Mouse (Mus musculus) embryonic facial prominence, embryonic 14.5 days (tissue): ENCODE measurements around the gene Usb1. TPM values are rescaled to one million over a fixed set of nuclear protein-coding genes. Genes with fewer than 3 reads are reported as not detected.
"Not testable (repeated sequence)": the region's sequence is repeated elsewhere in the genome, so short reads cannot be mapped to it uniquely, and the experiment has no call there.

ENCODE experiments used
- ATAC-seq: fragments of 200-750 bp; cut with Nextera tagmentation; 2 replicates; pipeline ENCODE4 v1.8.0; 2017; ENCODE audit warnings: low read depth, moderate number of reproducible peaks, moderate TSS enrichment
- DNase-seq: peaks from one replicate; pipeline ENCODE4 v3.0.0-alpha.2; 2015; ENCODE audit warnings: low spot score
- H3K27ac ChIP-seq: fragments of 300-500 bp; sonication (generic); replicated peaks from 2 replicates; pipeline ENCODE4 v1.5.1; 2014; ENCODE audit warnings: low read depth, mild to moderate bottlenecking, low read length, moderate library complexity
- H3K27me3 ChIP-seq: fragments of 300-500 bp; sonication (generic); replicated peaks from 2 replicates; pipeline ENCODE4 v1.6.1; 2014; ENCODE audit warnings: low read length; ENCODE audit not compliant: control insufficient read depth, insufficient read depth
- H3K36me3 ChIP-seq: fragments of 300-500 bp; sonication (generic); 2 replicates; pipeline ENCODE4 v1.6.1; 2014; ENCODE audit warnings: low read length, mixed read lengths; ENCODE audit not compliant: control insufficient read depth, insufficient read depth
- H3K4me1 ChIP-seq: fragments of 300-500 bp; sonication (generic); 2 replicates; pipeline ENCODE4 v1.6.1; 2014; ENCODE audit warnings: antibody characterized with exemption, low read length; ENCODE audit not compliant: control insufficient read depth, insufficient read depth
- H3K4me2 ChIP-seq: fragments of 300-500 bp; sonication (generic); 2 replicates; pipeline ENCODE4 v1.6.1; 2014; ENCODE audit warnings: low read depth, mild to moderate bottlenecking, low read length, moderate library complexity, mixed read lengths
- H3K4me3 ChIP-seq: fragments of 300-500 bp; sonication (generic); 2 replicates; pipeline ENCODE4 v1.5.1; 2014; ENCODE audit warnings: low read depth, mild to moderate bottlenecking, low read length
- H3K9ac ChIP-seq: fragments of 300-500 bp; sonication (generic); 2 replicates; pipeline ENCODE4 v1.6.1; 2014; ENCODE audit warnings: low read depth, mild to moderate bottlenecking, low read length, moderate library complexity, mixed read lengths
- H3K9me3 ChIP-seq: fragments of 300-500 bp; sonication (generic); 2 replicates; pipeline ENCODE4 v1.6.1; 2016; ENCODE audit warnings: low read length; ENCODE audit not compliant: control insufficient read depth
- WGBS: fragments of 180-500 bp; shearing (Covaris S2); extraction: QIAGEN DNeasy Blood & Tissue Kit; methylation state at CpG from one replicate; pipeline ENCODE4 v1.1.7; 2014; 5-methylcytosine and 5-hydroxymethylcytosine counted together
- polyA plus RNA-seq: library from polyadenylated mRNA; unstranded; fragments of >200 nt; fragmentation: Nextera tagmentation; extraction: Ambion mirVana; gene quantifications from 2 replicates; pipeline ENCODE4 v1.2.1, GENCODE M21; 2014

Usb1 gene
- polyA plus RNA-seq, 1 experiment from 2014 or later: 36.3 TPM

- ATAC-seq: no peak
- WGBS: 56% methylated on average over 7 of the region's 7 CpGs
- Histone ChIP-seq H3K36me3 (no peaks in the 10 kb centered on the region), H3K9me3 (no peaks in the 10 kb centered on the region), H3K4me3 (no peak overlapping the region), H3K27me3 (no peaks in the 10 kb centered on the region), H3K27ac (no peak overlapping the region), H3K4me1 (0 out of 2 replicates have a peak, but pooled peaks cover 5% of the 10 kb centered on the region), H3K9ac (no peak overlapping the region), H3K4me2 (no peak overlapping the region)
- DNase-seq: no peak
Observed at GRCm38 (mm10) chr8:95375374-95375930, 43.4 kb downstream of the Usb1 start.

GRCm38 (mm10) chr8:95376309-95376999, 44.4 kb downstream of the Usb1 start:
- H3K9me3 ChIP-seq: no peaks in the 10 kb centered on the region
- H3K9ac ChIP-seq: no peak overlapping the region
- H3K4me2 ChIP-seq: no peak overlapping the region
- 72% methylated on average over 11 of the region's 12 CpGs for whole genome bisulfite sequencing
- ATAC-seq (peak; percentile 44), DNase-seq (peak; percentile 25)
- H3K4me1 ChIP-seq: 0 out of 2 replicates have a peak, but pooled peaks cover 5% of the 10 kb centered on the region
- no peaks in the 10 kb centered on the region for H3K36me3 ChIP-seq
- no peaks in the 10 kb centered on the region for H3K27me3 ChIP-seq
- 0 out of 2 replicates have a peak overlapping the region, but pooled peaks have one; percentile 11 for H3K27ac ChIP-seq
- no peak overlapping the region for H3K4me3 ChIP-seq

DNA sequence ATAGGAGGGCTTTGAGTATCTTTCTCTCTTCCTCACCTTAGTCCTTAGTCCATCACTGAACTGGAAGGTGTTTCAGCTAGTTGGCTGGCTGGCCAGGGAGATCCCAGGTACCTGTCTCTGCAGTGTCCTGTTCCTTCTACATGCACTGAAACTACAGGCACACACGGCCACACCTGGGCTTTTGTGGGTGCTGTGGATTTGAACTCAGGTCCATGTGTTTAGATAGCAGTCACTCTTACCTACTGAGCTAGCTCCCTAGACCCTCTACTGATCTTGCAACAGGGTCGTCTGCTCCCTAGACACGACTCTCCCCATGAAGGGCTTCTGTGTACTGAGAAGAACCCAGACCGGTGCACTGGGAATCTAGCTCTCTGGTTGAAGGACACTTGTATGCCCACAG, 45.0 kb downstream of the Usb1 start:
- Histone ChIP-seq H3K27ac (peak overlapping the region; percentile 11; the same call in 1 of the 2 replicates), H3K36me3 (no peaks in the 10 kb centered on the region), H3K27me3 (no peaks in the 10 kb centered on the region), H3K9me3 (no peaks in the 10 kb centered on the region), H3K9ac (no peak overlapping the region), H3K4me1 (0 out of 2 replicates have a peak, but pooled peaks cover 5% of the 10 kb centered on the region), H3K4me2 (no peak overlapping the region), H3K4me3 (no peak overlapping the region)
- WGBS: 74% methylated on average over 4 of the region's 4 CpGs
- ATAC-seq: no peak
- no peak for DNase-seq

- H3K4me2 ChIP-seq: no peak overlapping the region
Observed at GRCm38 (mm10) chr8:95377863-95378291, 45.8 kb downstream of the Usb1 start.

DNA sequence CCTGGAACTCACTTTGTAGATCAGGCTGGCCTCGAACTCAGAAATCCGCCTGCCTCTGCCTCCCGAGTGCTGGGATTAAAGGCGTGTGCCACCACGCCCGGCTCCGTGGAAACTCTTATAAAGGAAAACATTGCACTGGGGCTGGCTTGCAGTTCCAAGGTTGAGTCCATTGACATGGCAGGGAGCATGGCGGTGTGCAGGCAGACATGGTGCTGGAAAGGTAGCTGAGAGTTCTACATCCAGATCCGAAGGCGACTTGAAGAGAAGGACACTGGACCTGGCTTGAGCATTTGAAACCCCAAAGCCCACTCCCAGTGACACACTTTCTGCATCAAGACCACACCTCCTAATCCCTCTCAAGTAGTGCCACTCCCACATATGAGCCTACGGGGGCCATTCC, 46.8 kb downstream of the Usb1 start:
- not testable (repeated sequence) for ATAC-seq, H3K9me3 ChIP-seq, H3K4me2 ChIP-seq, DNase-seq, H3K36me3 ChIP-seq, H3K27me3 ChIP-seq, H3K9ac ChIP-seq, H3K27ac ChIP-seq, H3K4me1 ChIP-seq, H3K4me3 ChIP-seq
- WGBS: 94% methylated on average over 11 of the region's 11 CpGs

More at GRCm38 (mm10) chr8:95377863-95378291, 45.8 kb downstream of the Usb1 start:
- Histone ChIP-seq H3K36me3 (no peaks in the 10 kb centered on the region), H3K27ac (peak overlapping the region; percentile 39), H3K4me1 (0 out of 2 replicates have a peak, but pooled peaks cover 5% of the 10 kb centered on the region), H3K9ac (no peak overlapping the region), H3K27me3 (no peaks in the 10 kb centered on the region), H3K4me3 (no peak overlapping the region), H3K9me3 (no peaks in the 10 kb centered on the region)
- peak; percentile 77 for DNase-seq
- ATAC-seq: peak; percentile 82
- WGBS: 38% methylated on average over 7 of the region's 7 CpGs

- H3K4me3 ChIP-seq: no peak overlapping the region
- DNase-seq (no peak), ATAC-seq (no peak)
- H3K27me3 ChIP-seq: no peaks in the 10 kb centered on the region
- no peaks in the 10 kb centered on the region for H3K9me3 ChIP-seq
- H3K9ac ChIP-seq: no peak overlapping the region
- no peaks in the 10 kb centered on the region for H3K36me3 ChIP-seq
- no peak overlapping the region for H3K4me2 ChIP-seq
- H3K27ac ChIP-seq: no peak overlapping the region
- 0 out of 2 replicates have a peak, but pooled peaks cover 5% of the 10 kb centered on the region for H3K4me1 ChIP-seq
Observed at GRCm38 (mm10) chr8:95380953-95381352, 48.9 kb downstream of the Usb1 start.

GRCm38 (mm10) chr8:95381595-95381994, 49.5 kb downstream of the Usb1 start:
- Histone ChIP-seq H3K36me3 (no peaks in the 10 kb centered on the region), H3K4me3 (no peak overlapping the region), H3K4me1 (0 out of 2 replicates have a peak, but pooled peaks cover 5% of the 10 kb centered on the region), H3K4me2 (no peak overlapping the region), H3K9me3 (no peaks in the 10 kb centered on the region), H3K27ac (no peak overlapping the region), H3K9ac (no peak overlapping the region), H3K27me3 (no peaks in the 10 kb centered on the region)
- ATAC-seq (no peak), DNase-seq (no peak)
- WGBS: 82% methylated on average over 3 of the region's 3 CpGs

DNA sequence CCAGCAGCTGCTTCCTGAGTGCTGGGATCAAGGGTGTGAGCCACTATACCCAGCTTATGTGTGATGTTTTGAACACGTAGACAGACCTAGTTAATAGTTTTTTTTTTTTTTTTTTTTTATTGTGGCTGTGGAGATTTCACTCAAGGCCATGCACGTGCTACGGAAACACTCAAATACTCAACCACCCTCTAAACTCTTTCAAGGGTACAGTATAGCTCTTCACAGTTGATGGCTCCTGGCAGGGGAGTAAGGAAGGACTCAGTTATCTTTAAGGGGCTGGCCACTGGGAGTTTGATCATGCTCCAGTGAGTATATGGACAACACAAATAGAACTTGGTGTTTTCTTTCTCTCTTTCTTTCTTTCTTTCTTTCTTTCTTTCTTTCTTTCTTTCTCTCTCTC, 52.4 kb downstream of the Usb1 start:
- H3K4me1 ChIP-seq: no peaks in the 10 kb centered on the region
- no peak overlapping the region for H3K4me3 ChIP-seq
- no peak overlapping the region for H3K4me2 ChIP-seq
- H3K27ac ChIP-seq: no peak overlapping the region
- H3K9ac ChIP-seq: no peak overlapping the region
- H3K27me3 ChIP-seq: no peaks in the 10 kb centered on the region
- DNase-seq: no peak
- ATAC-seq: no peak
- no peaks in the 10 kb centered on the region for H3K36me3 ChIP-seq
- H3K9me3 ChIP-seq: no peaks in the 10 kb centered on the region
- WGBS: 83% methylated on average over 3 of the region's 3 CpGs

DNA sequence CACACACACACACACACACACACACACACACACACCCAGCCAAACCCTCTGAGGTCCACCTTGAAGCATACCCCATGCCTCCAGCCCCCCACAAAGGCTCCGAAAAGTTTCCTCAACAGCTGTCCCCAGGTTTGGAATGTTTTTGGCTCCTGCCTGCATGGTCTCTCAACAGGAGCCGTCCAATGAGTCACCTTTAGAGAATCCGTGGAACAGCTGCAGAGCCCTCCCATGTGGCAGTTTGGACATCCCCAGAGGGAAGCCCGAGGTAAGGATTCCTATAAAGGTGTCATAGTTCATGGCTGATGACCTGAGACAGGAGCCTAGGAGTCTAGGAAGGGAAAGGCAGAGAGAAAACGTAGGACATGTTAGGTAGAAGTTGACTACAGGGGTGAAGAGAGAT, 54.0 kb downstream of the Usb1 start:
- DNase-seq (no peak), ATAC-seq (no peak)
- Histone ChIP-seq H3K4me3 (no peak overlapping the region), H3K9ac (no peak overlapping the region), H3K4me1 (no peaks in the 10 kb centered on the region), H3K27ac (no peak overlapping the region), H3K36me3 (no peaks in the 10 kb centered on the region), H3K27me3 (no peaks in the 10 kb centered on the region), H3K9me3 (no peaks in the 10 kb centered on the region), H3K4me2 (no peak overlapping the region)
- 64% methylated on average over 5 of the region's 5 CpGs for WGBS
